In genomic region chr9:35431396-35431795, GRCm38 (mm10) we compare ENCODE assay signal across 8 mouse cellular contexts.
"Had no signal": no experiment of that assay in that cellular context is flagged by ENCODE, and none has a peak within 500 bp of the region (broad histone marks: within the 10 kb centered on the region; RNA-seq: fewer than 3 reads in every experiment).

No protein-coding gene starts in this region.

- H3K9me3 ChIP-seq: kidney, embryonic 15.5 days had no signal

- H3K27me3 ChIP-seq: kidney, embryonic 15.5 days had no signal

- H3K27ac ChIP-seq: kidney, embryonic 15.5 days; liver, embryonic 14.5 days; stomach, postnatal 0 days had no signal

- DNase-seq: kidney, adult 2 months; kidney, postnatal 14 days; left cerebral cortex, postnatal 4 days; lung, adult 18-20 months; thymus, postnatal 4 days had no signal

- H3K9ac ChIP-seq: kidney, embryonic 15.5 days; liver, embryonic 14.5 days had no signal

- H3K36me3 ChIP-seq: kidney, embryonic 15.5 days had no signal

- H3K4me2 ChIP-seq: kidney, embryonic 15.5 days had no signal

- H3K4me3 ChIP-seq: kidney, embryonic 15.5 days had no signal
